Mouse (Mus musculus): ENCODE results near the gene Tmem132d. TPM values are rescaled to one million over a fixed set of nuclear protein-coding genes. Genes with fewer than 3 reads are reported as not detected.
"Not testable (repeated sequence)": the region's sequence is repeated elsewhere in the genome, so short reads cannot be mapped to it uniquely, and the experiment has no call there.

Gene Tmem132d
- polyA plus RNA-seq, 1 experiment from 2014 or later = 0.34 TPM

GRCm38 (mm10) chr5:127976661-127977060, 456.2 kb downstream of the Tmem132d start:
- no peak for ATAC-seq (ENCODE audit: low FRiP score, low TSS enrichment)
- Histone ChIP-seq H3K9ac (ENCODE audit: low read depth, low read length) (no peak overlapping the region), H3K9me3 (ENCODE audit: control insufficient read depth, low read length) (no peaks in the 10 kb centered on the region), H3K36me3 (ENCODE audit: control insufficient read depth, insufficient read depth, low read length) (no peaks in the 10 kb centered on the region), H3K4me2 (replicated peaks; ENCODE audit: low read depth, low read length) (no peak overlapping the region), H3K27me3 (ENCODE audit: control insufficient read depth, insufficient read depth, low read length) (no peaks in the 10 kb centered on the region), H3K4me1 (ENCODE audit: control insufficient read depth, insufficient read depth, low read length) (no peaks in the 10 kb centered on the region), H3K4me3 (ENCODE audit: low read length) (no peak overlapping the region), H3K27ac (ENCODE audit: low read depth, low read length) (no peak overlapping the region)
- WGBS = 78% methylated on average over 10 of the region's 10 CpGs

- Histone ChIP-seq H3K36me3 (ENCODE audit: control insufficient read depth, insufficient read depth, low read length) (no peaks in the 10 kb centered on the region), H3K27ac (ENCODE audit: low read depth, low read length) (no peak overlapping the region), H3K4me2 (replicated peaks; ENCODE audit: low read depth, low read length) (no peak overlapping the region), H3K4me1 (ENCODE audit: control insufficient read depth, insufficient read depth, low read length) (no peaks in the 10 kb centered on the region), H3K9me3 (ENCODE audit: control insufficient read depth, low read length) (peaks cover 7% of the 10 kb centered on the region; the same call in 1 of the 2 replicates), H3K4me3 (ENCODE audit: low read length) (no peak overlapping the region), H3K27me3 (ENCODE audit: control insufficient read depth, insufficient read depth, low read length) (no peaks in the 10 kb centered on the region), H3K9ac (ENCODE audit: low read depth, low read length) (no peak overlapping the region)
- WGBS = 88% methylated on average over 3 of the region's 3 CpGs
- ATAC-seq (ENCODE audit: low FRiP score, low TSS enrichment) = no peak
Observed at GRCm38 (mm10) chr5:127965700-127966099, 467.2 kb downstream of the Tmem132d start.

GRCm38 (mm10) chr5:127962656-127963055, 470.2 kb downstream of the Tmem132d start:
- Histone ChIP-seq H3K27ac (ENCODE audit: low read depth, low read length) (no peak overlapping the region), H3K4me2 (replicated peaks; ENCODE audit: low read depth, low read length) (no peak overlapping the region), H3K27me3 (ENCODE audit: control insufficient read depth, insufficient read depth, low read length) (no peaks in the 10 kb centered on the region), H3K4me1 (ENCODE audit: control insufficient read depth, insufficient read depth, low read length) (no peaks in the 10 kb centered on the region), H3K36me3 (ENCODE audit: control insufficient read depth, insufficient read depth, low read length) (no peaks in the 10 kb centered on the region), H3K9me3 (ENCODE audit: control insufficient read depth, low read length) (no peaks in the 10 kb centered on the region), H3K4me3 (ENCODE audit: low read length) (no peak overlapping the region), H3K9ac (ENCODE audit: low read depth, low read length) (no peak overlapping the region)
- WGBS = 89% methylated on average over 4 of the region's 4 CpGs
- ATAC-seq (ENCODE audit: low FRiP score, low TSS enrichment) = no peak

GRCm38 (mm10) chr5:127956511-127957097, 476.3 kb downstream of the Tmem132d start:
- 75% methylated on average over 17 of the region's 17 CpGs for WGBS
- Histone ChIP-seq H3K4me2 (replicated peaks; ENCODE audit: low read depth, low read length) (no peak overlapping the region), H3K9me3 (ENCODE audit: control insufficient read depth, low read length) (no peaks in the 10 kb centered on the region), H3K27ac (ENCODE audit: low read depth, low read length) (no peak overlapping the region), H3K27me3 (ENCODE audit: control insufficient read depth, insufficient read depth, low read length) (no peaks in the 10 kb centered on the region), H3K9ac (ENCODE audit: low read depth, low read length) (no peak overlapping the region), H3K36me3 (ENCODE audit: control insufficient read depth, insufficient read depth, low read length) (no peaks in the 10 kb centered on the region), H3K4me3 (ENCODE audit: low read length) (no peak overlapping the region), H3K4me1 (ENCODE audit: control insufficient read depth, insufficient read depth, low read length) (no peaks in the 10 kb centered on the region)
- no peak for ATAC-seq (ENCODE audit: low FRiP score, low TSS enrichment)

- no peaks in the 10 kb centered on the region for H3K9me3 ChIP-seq (ENCODE audit: control insufficient read depth, low read length)
- H3K27me3 ChIP-seq (ENCODE audit: control insufficient read depth, insufficient read depth, low read length) = no peaks in the 10 kb centered on the region
Observed at GRCm38 (mm10) chr5:127954231-127954790, 478.6 kb downstream of the Tmem132d start.

GRCm38 (mm10) chr5:127952800-127953199, 480.1 kb downstream of the Tmem132d start:
- Histone ChIP-seq H3K9me3 (ENCODE audit: control insufficient read depth, low read length) (no peaks in the 10 kb centered on the region), H3K27ac (ENCODE audit: low read depth, low read length) (no peak overlapping the region), H3K36me3 (ENCODE audit: control insufficient read depth, insufficient read depth, low read length) (no peaks in the 10 kb centered on the region), H3K9ac (ENCODE audit: low read depth, low read length) (no peak overlapping the region), H3K27me3 (ENCODE audit: control insufficient read depth, insufficient read depth, low read length) (no peaks in the 10 kb centered on the region), H3K4me3 (ENCODE audit: low read length) (no peak overlapping the region), H3K4me2 (replicated peaks; ENCODE audit: low read depth, low read length) (no peak overlapping the region), H3K4me1 (ENCODE audit: control insufficient read depth, insufficient read depth, low read length) (no peaks in the 10 kb centered on the region)
- WGBS = 50% methylated on average over 6 of the region's 6 CpGs
- no peak for ATAC-seq (ENCODE audit: low FRiP score, low TSS enrichment)

More at GRCm38 (mm10) chr5:127954231-127954790, 478.6 kb downstream of the Tmem132d start:
- no peaks in the 10 kb centered on the region for H3K4me1 ChIP-seq (ENCODE audit: control insufficient read depth, insufficient read depth, low read length)
- H3K36me3 ChIP-seq (ENCODE audit: control insufficient read depth, insufficient read depth, low read length) = no peaks in the 10 kb centered on the region
- H3K4me2 ChIP-seq (replicated peaks; ENCODE audit: low read depth, low read length) = no peak overlapping the region
- 59% methylated on average over 16 of the region's 16 CpGs for WGBS
- no peak overlapping the region for H3K4me3 ChIP-seq (ENCODE audit: low read length)
- H3K9ac ChIP-seq (ENCODE audit: low read depth, low read length) = no peak overlapping the region
- no peak for ATAC-seq (ENCODE audit: low FRiP score, low TSS enrichment)
- no peak overlapping the region for H3K27ac ChIP-seq (ENCODE audit: low read depth, low read length)

- no peak overlapping the region for H3K27ac ChIP-seq (ENCODE audit: low read depth, low read length)
- no peak for ATAC-seq (ENCODE audit: low FRiP score, low TSS enrichment)
- H3K4me3 ChIP-seq (ENCODE audit: low read length) = no peak overlapping the region
- WGBS = 53% methylated on average over 4 of the region's 4 CpGs
- no peak overlapping the region for H3K9ac ChIP-seq (ENCODE audit: low read depth, low read length)
- no peaks in the 10 kb centered on the region for H3K4me1 ChIP-seq (ENCODE audit: control insufficient read depth, insufficient read depth, low read length)
- no peak overlapping the region for H3K4me2 ChIP-seq (replicated peaks; ENCODE audit: low read depth, low read length)
- no peaks in the 10 kb centered on the region for H3K9me3 ChIP-seq (ENCODE audit: control insufficient read depth, low read length)
- no peaks in the 10 kb centered on the region for H3K27me3 ChIP-seq (ENCODE audit: control insufficient read depth, insufficient read depth, low read length)
- no peaks in the 10 kb centered on the region for H3K36me3 ChIP-seq (ENCODE audit: control insufficient read depth, insufficient read depth, low read length)
Observed at GRCm38 (mm10) chr5:127950574-127950973, 482.3 kb downstream of the Tmem132d start.

GRCm38 (mm10) chr5:127947275-127947674, 485.6 kb downstream of the Tmem132d start:
- Histone ChIP-seq H3K4me1 (ENCODE audit: control insufficient read depth, insufficient read depth, low read length) (no peaks in the 10 kb centered on the region), H3K36me3 (ENCODE audit: control insufficient read depth, insufficient read depth, low read length) (no peaks in the 10 kb centered on the region), H3K4me3 (ENCODE audit: low read length) (no peak overlapping the region), H3K27me3 (ENCODE audit: control insufficient read depth, insufficient read depth, low read length) (no peaks in the 10 kb centered on the region), H3K27ac (ENCODE audit: low read depth, low read length) (no peak overlapping the region), H3K9me3 (ENCODE audit: control insufficient read depth, low read length) (no peaks in the 10 kb centered on the region), H3K9ac (ENCODE audit: low read depth, low read length) (no peak overlapping the region), H3K4me2 (replicated peaks; ENCODE audit: low read depth, low read length) (no peak overlapping the region)
- 31% methylated on average over 8 of the region's 8 CpGs for WGBS
- ATAC-seq (ENCODE audit: low FRiP score, low TSS enrichment) = no peak

- H3K27me3 ChIP-seq (ENCODE audit: control insufficient read depth, insufficient read depth, low read length); H3K27ac ChIP-seq (ENCODE audit: low read depth, low read length); H3K9me3 ChIP-seq (ENCODE audit: control insufficient read depth, low read length); H3K36me3 ChIP-seq (ENCODE audit: control insufficient read depth, insufficient read depth, low read length); H3K9ac ChIP-seq (ENCODE audit: low read depth, low read length); H3K4me1 ChIP-seq (ENCODE audit: control insufficient read depth, insufficient read depth, low read length); H3K4me3 ChIP-seq (ENCODE audit: low read length); H3K4me2 ChIP-seq (replicated peaks; ENCODE audit: low read depth, low read length); ATAC-seq (ENCODE audit: low FRiP score, low TSS enrichment): not testable (repeated sequence)
- 84% methylated on average over 3 of the region's 3 CpGs for whole genome bisulfite sequencing
Observed at GRCm38 (mm10) chr5:127942171-127942570, 490.7 kb downstream of the Tmem132d start.

Measured in kidney, embryonic 14.5 days (tissue).